Mouse (Mus musculus) adrenal gland, postnatal 36 days (tissue): ENCODE results near the gene Gm3127. TPM values are rescaled to one million over a fixed set of nuclear protein-coding genes. Genes with fewer than 3 reads are reported as not detected.
"Not testable (repeated sequence)": the region's sequence is repeated elsewhere in the genome, so short reads cannot be mapped to it uniquely, and the experiment has no call there.

Experiments used
- DNase-seq, 2 experiments: peaks; one replicate each; pipeline ENCODE4 v3.0.0; 2021; ENCODE audit warnings: mixed read lengths in 1 of 2
- long read RNA-seq, 2 experiments: library from polyadenylated mRNA; stranded (forward); transcript quantifications; one replicate each; pipeline ENCODE4 v2.0.0; 2021; ENCODE audit warnings: borderline sequencing depth in 2 of 2
- total RNA-seq, 2 experiments: library from RNA; stranded (reverse); gene quantifications; 2 replicates each; pipeline ENCODE4 v1.2.3; 2021

Gene Gm3127
- total RNA-seq = not detected
- long read RNA-seq, experiment 1 = 0 reads
- long read RNA-seq, experiment 2 = 0 reads

DNA sequence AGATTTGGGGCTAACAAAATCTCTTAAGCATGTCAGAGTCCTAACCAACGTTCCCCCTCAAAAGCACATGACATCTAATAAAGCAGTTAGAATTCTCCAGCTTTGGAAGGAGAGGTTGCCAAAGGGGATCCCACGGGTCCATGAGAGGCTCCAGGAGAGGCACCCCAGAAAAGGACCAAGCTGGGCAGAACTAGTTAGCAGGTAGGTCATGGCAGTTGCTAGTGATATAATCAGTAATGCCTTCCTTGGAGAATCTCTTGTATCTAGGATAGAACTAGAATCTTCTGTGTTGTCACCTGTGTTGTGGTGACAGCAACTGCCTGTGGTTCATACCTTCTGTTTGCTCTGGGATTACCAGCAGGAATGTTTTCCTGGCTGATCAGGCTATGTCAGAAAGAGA lies at the start of gene Gm3127:
Gm3127 (plus strand) TSS at position 301 of the 400 bp plus-strand sequence.
- DNase-seq = not testable (repeated sequence)

GRCm38 (mm10) chr14:4141646-4142045 lies 23.2 kb upstream of the Gm3127 start:
- DNase-seq = not testable (repeated sequence)

DNA sequence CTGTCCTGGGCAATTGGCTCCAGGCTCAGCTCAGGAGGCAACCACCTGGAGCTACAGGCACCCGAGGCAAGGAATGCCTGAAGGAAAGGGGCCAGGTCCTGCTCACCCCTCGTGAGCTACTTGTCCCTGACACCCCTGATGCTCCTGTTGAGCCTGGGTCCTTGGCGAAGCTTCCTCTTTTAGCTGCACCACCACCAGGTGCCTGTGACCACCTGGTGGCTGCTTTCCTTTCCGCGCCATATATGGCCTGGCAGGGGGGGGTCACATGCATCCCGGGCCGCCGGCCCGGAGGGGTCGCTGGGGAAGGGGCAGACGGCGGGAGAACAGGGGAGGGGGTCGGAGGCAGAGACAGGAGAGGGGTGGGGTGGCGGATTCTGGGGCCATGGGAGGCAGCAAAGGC lies 17.2 kb downstream of the Gm3127 start:
- not testable (repeated sequence) for DNase-seq

GRCm38 (mm10) chr14:4182491-4183210 lies 17.8 kb downstream of the Gm3127 start, which contains the start of gene Gm2974:
Gene Gm2974 (plus strand): TSS chr14:4182576.
- DNase-seq = peak; percentile 3 to 27

DNA sequence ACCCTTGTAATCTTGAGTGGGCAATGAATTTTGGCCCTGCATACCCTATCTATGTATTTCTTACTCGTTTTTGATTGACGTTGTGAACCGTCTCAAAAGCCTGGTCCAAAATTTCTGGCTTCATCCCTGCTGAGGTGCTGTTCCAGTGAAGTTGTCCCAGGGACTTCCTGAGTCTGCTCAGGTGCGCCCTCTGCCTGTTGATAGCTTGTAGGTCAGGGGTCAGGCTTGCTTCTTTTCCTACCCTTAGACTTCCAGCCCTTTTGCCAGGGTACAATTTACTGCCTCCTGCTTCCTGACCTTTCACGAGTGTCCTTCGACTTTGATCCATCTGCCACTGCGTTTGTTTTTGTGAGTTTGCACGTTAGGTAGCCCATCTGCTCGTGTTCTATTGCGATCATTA lies 18.5 kb downstream of the Gm3127 start:
- not testable (repeated sequence) for DNase-seq

Other genes starting within 250 kb of the Gm3127 start
- not detected for gene Gm3029, start 233.3 kb upstream of the Gm3127 start, total RNA-seq
- gene Gm3095, start 201.5 kb upstream of the Gm3127 start, total RNA-seq = not detected
- gene Gm3099, start 166.6 kb upstream of the Gm3127 start, total RNA-seq = not detected
- gene Gm5796, start 141.1 kb upstream of the Gm3127 start, total RNA-seq = under 1 TPM; 0.16 to 0.83 TPM
- gene Gm3115, start 80.9 kb upstream of the Gm3127 start, total RNA-seq = not detected
- under 1 TPM in 1 of 2 experiments, not detected in 1; 0.20 TPM for gene Gm8108, start 54.5 kb upstream of the Gm3127 start, total RNA-seq
- not detected for gene Gm2974, start 17.5 kb downstream of the Gm3127 start, total RNA-seq
- not detected for gene Gm3138, start 84.6 kb downstream of the Gm3127 start, total RNA-seq
- not detected for gene Gm3149, start 152.3 kb downstream of the Gm3127 start, total RNA-seq
- gene 2610042L04Rik, start 169.7 kb downstream of the Gm3127 start, total RNA-seq = not detected
- not detected for gene Gm3159, start 232.5 kb downstream of the Gm3127 start, total RNA-seq